Mouse (Mus musculus): Measurements from ENCODE around the gene Map2k3. TPM values are rescaled to one million over a fixed set of nuclear protein-coding genes. Genes with fewer than 3 reads are reported as not detected.
A peak's percentile ranks its signal among the peaks of the same experiment; 100 is the strongest.
"Not testable (repeated sequence)": the region's sequence is repeated elsewhere in the genome, so short reads cannot be mapped to it uniquely, and the experiment has no call there.

The Map2k3 gene
- polyA plus RNA-seq (2014; fragmentation: Nextera tagmentation; extraction: Ambion mirVana) = 34.2 and 37.4 TPM in 2 replicates

GRCm38 (mm10) chr11:60931869-60932481 lies at the start of gene Map2k3:
TSS of gene Map2k3 (plus strand) at chr11:60932033.
- H3K9me3 ChIP-seq (ENCODE audit: control insufficient read depth, low read length) = no peaks in the 10 kb centered on the region
- H3K4me2 ChIP-seq = peak within 1 kb of the TSS; percentile 55
- peaks cover 17% of the 10 kb centered on the region for H3K4me1 ChIP-seq (ENCODE audit: control insufficient read depth, insufficient read depth, low read length)
- H3K9ac ChIP-seq (ENCODE audit: low read length) = peak within 1 kb of the TSS; percentile 71
- under 1% methylated on average over 57 of the region's 59 CpGs for WGBS
- peak; percentile 96 for ATAC-seq (ENCODE audit: low FRiP score)
- H3K36me3 ChIP-seq (ENCODE audit: control insufficient read depth, insufficient read depth, low read length) = no peaks in the 10 kb centered on the region
- H3K27ac ChIP-seq (ENCODE audit: low read depth, low read length) = no peak within 1 kb of the TSS
- H3K27me3 ChIP-seq (ENCODE audit: control insufficient read depth, insufficient read depth, low read length) = no peaks in the 10 kb centered on the region
- peak; percentile 98 for DNase-seq (ENCODE audit: low spot score, missing footprints)
- H3K4me3 ChIP-seq (ENCODE audit: low read depth, low read length) = peak within 1 kb of the TSS; percentile 68

GRCm38 (mm10) chr11:60882386-60882785 lies 49.4 kb upstream of the Map2k3 start:
- Histone ChIP-seq H3K36me3 (ENCODE audit: control insufficient read depth, insufficient read depth, low read length) (no peaks in the 10 kb centered on the region), H3K4me3 (ENCODE audit: low read depth, low read length) (no peak overlapping the region), H3K27ac (ENCODE audit: low read depth, low read length) (no peak overlapping the region), H3K27me3 (ENCODE audit: control insufficient read depth, insufficient read depth, low read length) (no peaks in the 10 kb centered on the region), H3K9ac (ENCODE audit: low read length) (no peak overlapping the region), H3K4me1 (ENCODE audit: control insufficient read depth, insufficient read depth, low read length) (peaks cover 10% of the 10 kb centered on the region), H3K9me3 (ENCODE audit: control insufficient read depth, low read length) (no peaks in the 10 kb centered on the region), H3K4me2 (no peak overlapping the region)
- ATAC-seq (ENCODE audit: low FRiP score) = no peak
- DNase-seq (ENCODE audit: low spot score, missing footprints) = no peak
- 79% methylated on average over 3 of the region's 3 CpGs for WGBS

- not testable (repeated sequence) for H3K4me2 ChIP-seq; ATAC-seq (ENCODE audit: low FRiP score); H3K36me3 ChIP-seq (ENCODE audit: control insufficient read depth, insufficient read depth, low read length); H3K9me3 ChIP-seq (ENCODE audit: control insufficient read depth, low read length); H3K4me1 ChIP-seq (ENCODE audit: control insufficient read depth, insufficient read depth, low read length); H3K27ac ChIP-seq (ENCODE audit: low read depth, low read length); H3K27me3 ChIP-seq (ENCODE audit: control insufficient read depth, insufficient read depth, low read length); H3K9ac ChIP-seq (ENCODE audit: low read length); H3K4me3 ChIP-seq (ENCODE audit: low read depth, low read length)
- WGBS = 82% methylated on average over 2 of the region's 3 CpGs
- peak; percentile 59 for DNase-seq (ENCODE audit: low spot score, missing footprints)
Observed at GRCm38 (mm10) chr11:60886986-60887385, 44.8 kb upstream of the Map2k3 start.

- no peaks in the 10 kb centered on the region for H3K9me3 ChIP-seq (ENCODE audit: control insufficient read depth, low read length)
- no peak overlapping the region for H3K4me2 ChIP-seq
- H3K4me3 ChIP-seq (ENCODE audit: low read depth, low read length) = no peak overlapping the region
- no peaks in the 10 kb centered on the region for H3K27me3 ChIP-seq (ENCODE audit: control insufficient read depth, insufficient read depth, low read length)
- H3K27ac ChIP-seq (ENCODE audit: low read depth, low read length) = no peak overlapping the region
- no peak overlapping the region for H3K9ac ChIP-seq (ENCODE audit: low read length)
- DNase-seq (ENCODE audit: low spot score, missing footprints) (peak; percentile 66), ATAC-seq (ENCODE audit: low FRiP score) (no peak)
- H3K4me1 ChIP-seq (ENCODE audit: control insufficient read depth, insufficient read depth, low read length) = no peaks in the 10 kb centered on the region
- 72% methylated on average over 2 of the region's 2 CpGs for WGBS
- no peaks in the 10 kb centered on the region for H3K36me3 ChIP-seq (ENCODE audit: control insufficient read depth, insufficient read depth, low read length)
Observed at GRCm38 (mm10) chr11:60889861-60890260, 42.0 kb upstream of the Map2k3 start.

- Histone ChIP-seq H3K4me3 (ENCODE audit: low read depth, low read length) (no peak overlapping the region), H3K27me3 (ENCODE audit: control insufficient read depth, insufficient read depth, low read length) (no peaks in the 10 kb centered on the region), H3K27ac (ENCODE audit: low read depth, low read length) (no peak overlapping the region), H3K4me1 (ENCODE audit: control insufficient read depth, insufficient read depth, low read length) (no peaks in the 10 kb centered on the region), H3K9me3 (ENCODE audit: control insufficient read depth, low read length) (no peaks in the 10 kb centered on the region), H3K4me2 (no peak overlapping the region), H3K9ac (ENCODE audit: low read length) (no peak overlapping the region), H3K36me3 (ENCODE audit: control insufficient read depth, insufficient read depth, low read length) (no peaks in the 10 kb centered on the region)
- ATAC-seq (ENCODE audit: low FRiP score) (no peak), DNase-seq (ENCODE audit: low spot score, missing footprints) (no peak)
- 73% methylated on average over 6 of the region's 6 CpGs for WGBS
Observed at GRCm38 (mm10) chr11:60890286-60890685, 41.5 kb upstream of the Map2k3 start.

GRCm38 (mm10) chr11:60890744-60891143 lies 41.1 kb upstream of the Map2k3 start:
- ATAC-seq (ENCODE audit: low FRiP score) = no peak
- WGBS = 70% methylated on average over 3 of the region's 3 CpGs

GRCm38 (mm10) chr11:60895915-60896314 lies 35.9 kb upstream of the Map2k3 start:
- WGBS = 45% methylated on average over 4 of the region's 4 CpGs
- H3K36me3 ChIP-seq (ENCODE audit: control insufficient read depth, insufficient read depth, low read length) = no peaks in the 10 kb centered on the region
- no peaks in the 10 kb centered on the region for H3K9me3 ChIP-seq (ENCODE audit: control insufficient read depth, low read length)
- H3K9ac ChIP-seq (ENCODE audit: low read length) = no peak overlapping the region
- H3K27me3 ChIP-seq (ENCODE audit: control insufficient read depth, insufficient read depth, low read length) = no peaks in the 10 kb centered on the region
- ATAC-seq (ENCODE audit: low FRiP score) (no peak), DNase-seq (ENCODE audit: low spot score, missing footprints) (peak; percentile 68)
- H3K4me3 ChIP-seq (ENCODE audit: low read depth, low read length) = no peak overlapping the region
- H3K4me2 ChIP-seq = no peak overlapping the region
- no peak overlapping the region for H3K27ac ChIP-seq (ENCODE audit: low read depth, low read length)
- H3K4me1 ChIP-seq (ENCODE audit: control insufficient read depth, insufficient read depth, low read length) = no peaks in the 10 kb centered on the region

More at GRCm38 (mm10) chr11:60890744-60891143, 41.1 kb upstream of the Map2k3 start:
- no peaks in the 10 kb centered on the region for H3K9me3 ChIP-seq (ENCODE audit: control insufficient read depth, low read length)
- H3K27me3 ChIP-seq (ENCODE audit: control insufficient read depth, insufficient read depth, low read length) = no peaks in the 10 kb centered on the region
- DNase-seq (ENCODE audit: low spot score, missing footprints) = peak; percentile 35
- H3K4me1 ChIP-seq (ENCODE audit: control insufficient read depth, insufficient read depth, low read length) = no peaks in the 10 kb centered on the region
- no peak overlapping the region for H3K4me3 ChIP-seq (ENCODE audit: low read depth, low read length)
- H3K4me2 ChIP-seq = no peak overlapping the region
- no peak overlapping the region for H3K9ac ChIP-seq (ENCODE audit: low read length)
- H3K36me3 ChIP-seq (ENCODE audit: control insufficient read depth, insufficient read depth, low read length) = no peaks in the 10 kb centered on the region
- no peak overlapping the region for H3K27ac ChIP-seq (ENCODE audit: low read depth, low read length)

GRCm38 (mm10) chr11:60902001-60902400 lies 29.8 kb upstream of the Map2k3 start:
- WGBS = 78% methylated on average over 7 of the region's 7 CpGs
- no peaks in the 10 kb centered on the region for H3K27me3 ChIP-seq (ENCODE audit: control insufficient read depth, insufficient read depth, low read length)
- no peak overlapping the region for H3K4me3 ChIP-seq (ENCODE audit: low read depth, low read length)
- H3K27ac ChIP-seq (ENCODE audit: low read depth, low read length) = no peak overlapping the region
- no peak overlapping the region for H3K9ac ChIP-seq (ENCODE audit: low read length)
- no peak overlapping the region for H3K4me2 ChIP-seq
- H3K4me1 ChIP-seq (ENCODE audit: control insufficient read depth, insufficient read depth, low read length) = no peaks in the 10 kb centered on the region
- H3K9me3 ChIP-seq (ENCODE audit: control insufficient read depth, low read length) = no peaks in the 10 kb centered on the region
- peaks cover 4% of the 10 kb centered on the region; the same call in 1 of the 2 replicates for H3K36me3 ChIP-seq (ENCODE audit: control insufficient read depth, insufficient read depth, low read length)
- no peak for DNase-seq (ENCODE audit: low spot score, missing footprints)
- ATAC-seq (ENCODE audit: low FRiP score) = no peak

- no peak overlapping the region for H3K27ac ChIP-seq (ENCODE audit: low read depth, low read length)
- no peak overlapping the region for H3K9ac ChIP-seq (ENCODE audit: low read length)
- no peaks in the 10 kb centered on the region for H3K4me1 ChIP-seq (ENCODE audit: control insufficient read depth, insufficient read depth, low read length)
- peaks cover 4% of the 10 kb centered on the region; the same call in 1 of the 2 replicates for H3K36me3 ChIP-seq (ENCODE audit: control insufficient read depth, insufficient read depth, low read length)
- DNase-seq (ENCODE audit: low spot score, missing footprints) = no peak
- WGBS = 83% methylated on average over 4 of the region's 4 CpGs
- H3K4me3 ChIP-seq (ENCODE audit: low read depth, low read length) = no peak overlapping the region
- no peaks in the 10 kb centered on the region for H3K9me3 ChIP-seq (ENCODE audit: control insufficient read depth, low read length)
- H3K27me3 ChIP-seq (ENCODE audit: control insufficient read depth, insufficient read depth, low read length) = no peaks in the 10 kb centered on the region
- H3K4me2 ChIP-seq = no peak overlapping the region
- no peak for ATAC-seq (ENCODE audit: low FRiP score)
Observed at GRCm38 (mm10) chr11:60902486-60902885, 29.3 kb upstream of the Map2k3 start.
